ENCODE assay signal across 8 mouse cellular contexts in the genomic region with DNA sequence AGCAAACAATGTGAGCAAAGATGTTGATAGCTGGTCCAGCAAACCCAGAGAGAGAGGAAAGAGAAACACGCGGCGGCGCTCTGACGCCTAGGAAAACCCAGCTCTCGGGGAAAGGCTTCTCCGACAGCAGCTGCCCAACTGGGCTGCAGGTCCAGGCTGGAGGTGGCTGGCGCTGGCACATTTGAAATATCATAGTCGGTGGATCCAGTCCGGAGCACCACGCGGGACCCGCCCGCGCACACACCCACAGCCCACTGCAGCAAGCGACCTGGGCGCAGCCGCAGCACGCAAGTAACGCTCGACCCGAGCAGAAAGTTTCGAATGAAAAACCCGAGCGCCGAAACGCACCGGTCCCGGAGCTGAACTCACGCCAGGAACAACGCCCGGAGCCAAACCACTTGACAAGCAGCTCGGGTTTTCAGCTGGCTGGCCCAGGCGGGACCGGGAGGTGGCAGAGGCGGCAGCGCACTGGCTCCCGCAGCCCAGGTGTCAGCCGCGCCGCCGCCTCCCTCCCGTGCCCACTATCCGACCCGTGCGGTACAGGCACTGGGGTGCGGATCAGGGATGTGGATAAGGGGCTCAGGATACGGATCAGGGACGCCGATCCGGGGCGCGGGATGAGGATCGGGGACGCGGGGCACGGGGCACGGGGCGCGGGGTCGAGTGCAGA. TPM values are rescaled to one million over a fixed set of nuclear protein-coding genes. Genes with fewer than 3 reads are reported as not detected.
DNase-seq lines count a peak whose midpoint lies in the region; ATAC-seq lines count a peak whose summit lies in the region.

No protein-coding gene starts in this region.

- peak overlapping the region; percentile 84 for H3K4me3 ChIP-seq in embryonic facial prominence, embryonic 15.5 days (replicated peaks)
- H3K4me3 ChIP-seq in heart, embryonic 11.5 days (ENCODE audit: low read depth, low read length), result peak overlapping the region; percentile 94
- peak overlapping the region; percentile 79 for H3K4me3 ChIP-seq in kidney, embryonic 16.5 days (ENCODE audit: low read length)
- peak overlapping the region; percentile 74 for H3K4me3 ChIP-seq in liver, embryonic 13.5 days (replicated peaks)
- H3K4me3 ChIP-seq in stomach, embryonic 16.5 days (replicated peaks; ENCODE audit: low read length), result peak overlapping the region; percentile 96

- peak; percentile 59; the same call in 1 of the 2 replicates for ATAC-seq in embryonic facial prominence, embryonic 15.5 days (ENCODE audit: insufficient number of reproducible peaks, low FRiP score, low TSS enrichment, low read depth)
- 0 out of 2 replicates have a peak, but pooled peaks have one; percentile 36 for ATAC-seq in heart, embryonic 11.5 days (replicated peaks; ENCODE audit: insufficient number of reproducible peaks, low FRiP score, low TSS enrichment)
- ATAC-seq in kidney, embryonic 16.5 days (ENCODE audit: low FRiP score, low TSS enrichment), result peak; percentile 77
- peak; percentile 57 for ATAC-seq in liver, embryonic 13.5 days (ENCODE audit: low read depth)
- peak; percentile 42; the same call in 1 of the 2 replicates for ATAC-seq in stomach, embryonic 16.5 days (ENCODE audit: insufficient read depth, low FRiP score)

- peak overlapping the region; percentile 63 for H3K27ac ChIP-seq in embryonic facial prominence, embryonic 15.5 days (replicated peaks)
- H3K27ac ChIP-seq in heart, embryonic 11.5 days (ENCODE audit: low read depth, low read length), result no peak overlapping the region
- H3K27ac ChIP-seq in kidney, embryonic 16.5 days (ENCODE audit: low read length), result peak overlapping the region; percentile 58; the same call in 1 of the 2 replicates
- H3K27ac ChIP-seq in liver, embryonic 13.5 days, result no peak overlapping the region
- peak overlapping the region; percentile 52; the same call in 1 of the 2 replicates for H3K27ac ChIP-seq in stomach, embryonic 16.5 days (ENCODE audit: low read length)

- H3K36me3 ChIP-seq in embryonic facial prominence, embryonic 15.5 days, result no peaks in the 10 kb centered on the region
- H3K36me3 ChIP-seq in heart, embryonic 11.5 days (ENCODE audit: control insufficient read depth, insufficient read depth, low read length), result no peaks in the 10 kb centered on the region
- no peaks in the 10 kb centered on the region for H3K36me3 ChIP-seq in kidney, embryonic 16.5 days (ENCODE audit: insufficient read depth, low read length)
- no peaks in the 10 kb centered on the region for H3K36me3 ChIP-seq in liver, embryonic 13.5 days
- no peaks in the 10 kb centered on the region for H3K36me3 ChIP-seq in stomach, embryonic 16.5 days (ENCODE audit: control insufficient read depth, insufficient read depth, low read length)

- H3K4me2 ChIP-seq in embryonic facial prominence, embryonic 15.5 days (replicated peaks), result peak overlapping the region; percentile 93
- H3K4me2 ChIP-seq in heart, embryonic 11.5 days, result peak overlapping the region; percentile 89
- peak overlapping the region; percentile 83 for H3K4me2 ChIP-seq in kidney, embryonic 16.5 days (replicated peaks; ENCODE audit: low read depth, low read length)
- H3K4me2 ChIP-seq in liver, embryonic 13.5 days, result peak overlapping the region; percentile 93
- H3K4me2 ChIP-seq in stomach, embryonic 16.5 days (ENCODE audit: low read depth, low read length), result peak overlapping the region; percentile 96

- no peaks in the 10 kb centered on the region for H3K27me3 ChIP-seq in embryonic facial prominence, embryonic 15.5 days
- H3K27me3 ChIP-seq in heart, embryonic 11.5 days (ENCODE audit: control insufficient read depth, insufficient read depth, low read length), result no peaks in the 10 kb centered on the region
- no peaks in the 10 kb centered on the region for H3K27me3 ChIP-seq in kidney, embryonic 16.5 days (ENCODE audit: insufficient read depth, low read length)
- H3K27me3 ChIP-seq in liver, embryonic 13.5 days, result peaks cover 45% of the 10 kb centered on the region
- no peaks in the 10 kb centered on the region for H3K27me3 ChIP-seq in stomach, embryonic 16.5 days (ENCODE audit: control insufficient read depth, insufficient read depth, low read length)

- no peaks in the 10 kb centered on the region for H3K9me3 ChIP-seq in embryonic facial prominence, embryonic 15.5 days (replicated peaks)
- H3K9me3 ChIP-seq in heart, embryonic 11.5 days (replicated peaks; ENCODE audit: control insufficient read depth, low read length), result no peaks in the 10 kb centered on the region
- H3K9me3 ChIP-seq in kidney, embryonic 16.5 days (ENCODE audit: low read length), result no peaks in the 10 kb centered on the region
- H3K9me3 ChIP-seq in liver, embryonic 13.5 days (replicated peaks), result no peaks in the 10 kb centered on the region
- no peaks in the 10 kb centered on the region for H3K9me3 ChIP-seq in stomach, embryonic 16.5 days (replicated peaks; ENCODE audit: control insufficient read depth, low read length)

- DNase-seq in A20 (ENCODE audit: low read depth, low spot score), result peak; percentile 76
- peak; percentile 12 to 29 for DNase-seq in adrenal gland, postnatal 4 days (ENCODE audit: low spot score in 2 of 2)
- DNase-seq in liver, embryonic 13.5 days, result peak; percentile 17
- peak; percentile 71 for DNase-seq in neural tube, embryonic 10.5 days (ENCODE audit: extremely low spot score, low spot score)

- peaks cover 10% of the 10 kb centered on the region for H3K4me1 ChIP-seq in embryonic facial prominence, embryonic 15.5 days
- peaks cover 5% of the 10 kb centered on the region; the same call in 1 of the 2 replicates for H3K4me1 ChIP-seq in heart, embryonic 11.5 days (ENCODE audit: control insufficient read depth, insufficient read depth, low read length)
- H3K4me1 ChIP-seq in kidney, embryonic 16.5 days (ENCODE audit: insufficient read depth, low read length), result peaks cover 3% of the 10 kb centered on the region; the same call in 1 of the 2 replicates
- peaks cover 11% of the 10 kb centered on the region; the same call in 1 of the 2 replicates for H3K4me1 ChIP-seq in liver, embryonic 13.5 days (replicated peaks)
- peaks cover 8% of the 10 kb centered on the region; the same call in 1 of the 2 replicates for H3K4me1 ChIP-seq in stomach, embryonic 16.5 days (ENCODE audit: control insufficient read depth, insufficient read depth, low read length)

- peak overlapping the region; percentile 65 for H3K9ac ChIP-seq in embryonic facial prominence, embryonic 15.5 days
- H3K9ac ChIP-seq in heart, embryonic 11.5 days (ENCODE audit: low read depth, low read length), result peak overlapping the region; percentile 79
- H3K9ac ChIP-seq in kidney, embryonic 16.5 days (replicated peaks; ENCODE audit: low read length), result peak overlapping the region; percentile 71
- peak overlapping the region; percentile 69 for H3K9ac ChIP-seq in liver, embryonic 13.5 days
- peak overlapping the region; percentile 83 for H3K9ac ChIP-seq in stomach, embryonic 16.5 days (ENCODE audit: low read length)

- under 1% methylated on average over 59 of the region's 61 CpGs for WGBS in embryonic facial prominence, embryonic 15.5 days
- under 1% methylated on average over 56 of the region's 61 CpGs for WGBS in heart, embryonic 11.5 days (ENCODE audit: insufficient replicate concordance)
- WGBS in kidney, embryonic 16.5 days, result under 1% methylated on average over 53 of the region's 61 CpGs
- WGBS in liver, embryonic 13.5 days (ENCODE audit: insufficient replicate concordance), result under 1% methylated on average over 61 of the region's 61 CpGs
- under 1% methylated on average over 61 of the region's 61 CpGs for WGBS in stomach, embryonic 16.5 days

RNA-seq across cellular contexts. Expression of gene Srpk2, which starts 9.5 kb away (rescaled TPM):
- 10 to 100 TPM; 66.8 to 71.4 TPM for total RNA-seq in adrenal gland, postnatal 4 days (2021)
- polyA plus RNA-seq in embryonic facial prominence, embryonic 15.5 days (2015; fragmentation: Nextera tagmentation; extraction: Ambion mirVana), result 54.0 and 56.2 TPM in 2 replicates
- polyA plus RNA-seq in heart, embryonic 11.5 days (2014; fragmentation: Nextera tagmentation; extraction: Ambion mirVana), result 44.0 and 46.4 TPM in 2 replicates
- 40.4 and 47.7 TPM in 2 replicates for polyA plus RNA-seq in kidney, embryonic 16.5 days (2015; fragmentation: Nextera tagmentation; extraction: Ambion mirVana)
- polyA plus RNA-seq in liver, embryonic 13.5 days (2015; fragmentation: Nextera tagmentation; extraction: Ambion mirVana), result 7.8 and 7.9 TPM in 2 replicates
- 33.9 and 36.2 TPM in 2 replicates for polyA plus RNA-seq in stomach, embryonic 16.5 days (2015; fragmentation: Nextera tagmentation; extraction: Ambion mirVana)

Comparison
In these comparisons a context has a peak if more than half of its experiments do, and no peak if none do; other contexts are left out.
1. DNase-seq: peak in every context shown above with its lines; median percentile 76 in A20; 71 in neural tube, embryonic 10.5 days; 20 in adrenal gland, postnatal 4 days; 17 in liver, embryonic 13.5 days.
2. H3K27ac ChIP-seq: peak in embryonic facial prominence, embryonic 15.5 days (single experiment), kidney, embryonic 16.5 days (single experiment) and stomach, embryonic 16.5 days (single experiment); none in heart, embryonic 11.5 days (single experiment) and liver, embryonic 13.5 days (single experiment).
3. Peak in every context shown above with its lines, with median percentiles within 50 percentile points of each other: ATAC-seq, H3K4me2 ChIP-seq, H3K4me3 ChIP-seq and H3K9ac ChIP-seq.